Mouse (Mus musculus) MEL (cell line): Measurements from ENCODE around the gene 2210011C24Rik. TPM values are rescaled to one million over a fixed set of nuclear protein-coding genes. Genes with fewer than 3 reads are reported as not detected.

ENCODE experiments used
- DNase-seq: peaks from one replicate; pipeline ENCODE4 v3.0.0; 2011; ENCODE audit warnings: low read depth, low spot score
- H3K27ac ChIP-seq: 2 replicates; pipeline ENCODE4 v1.5.1; 2012; ENCODE audit warnings: low read depth, mild to moderate bottlenecking, control low read depth, low read length, moderate library complexity; ENCODE audit not compliant: control insufficient read depth
- H3K27me3 ChIP-seq, 2 experiments: fragments of 150-350 bp in 1 of 2; sonication (generic) in 1 of 2; 2 replicates each; pipeline ENCODE4 v1.6.1; 2012; ENCODE audit warnings: low read length in 2 of 2, mild to moderate bottlenecking in 2 of 2, improper control_type of control experiment in 1 of 2, moderate library complexity in 1 of 2; ENCODE audit not compliant: insufficient read depth in 2 of 2, control insufficient read depth in 1 of 2
- H3K36me3 ChIP-seq, 2 experiments: 2 replicates each; pipeline ENCODE4 v1.6.1; 2012 to 2014; ENCODE audit warnings: low read length in 2 of 2, improper control_type of control experiment in 1 of 2, inconsistent platforms in 1 of 2, mild to moderate bottlenecking in 1 of 2; ENCODE audit not compliant: insufficient read depth in 2 of 2, control insufficient read depth in 1 of 2
- H3K4me1 ChIP-seq, 2 experiments: fragments of 150-350 bp in 1 of 2; sonication (generic) in 1 of 2; 2 replicates each; pipeline ENCODE4 v1.6.1; 2012; ENCODE audit warnings: low read length in 2 of 2, improper control_type of control experiment in 1 of 2, mild to moderate bottlenecking in 1 of 2; ENCODE audit not compliant: insufficient read depth in 2 of 2, control insufficient read depth in 1 of 2
- H3K4me3 ChIP-seq, 2 experiments: fragments of 150-350 bp in 1 of 2; sonication (generic) in 1 of 2; 2 replicates each; pipeline ENCODE4 v1.5.1; 2012; ENCODE audit warnings: low read depth in 2 of 2, low read length in 2 of 2, mild to moderate bottlenecking in 2 of 2, moderate library complexity in 2 of 2, control low read depth in 1 of 2, improper control_type of control experiment in 1 of 2; ENCODE audit not compliant: control insufficient read depth in 1 of 2, insufficient read depth in 1 of 2
- H3K79me2 ChIP-seq: 2 replicates; pipeline ENCODE4 v1.6.1; 2012; ENCODE audit warnings: mild to moderate bottlenecking, low read length, moderate library complexity; ENCODE audit not compliant: control insufficient read depth, poor library complexity, insufficient read depth
- H3K9ac ChIP-seq: 2 replicates; pipeline ENCODE4 v1.6.1; 2012; ENCODE audit warnings: low read depth, mild to moderate bottlenecking, control low read depth, low read length, moderate library complexity; ENCODE audit not compliant: control insufficient read depth, poor library complexity, severe bottlenecking
- H3K9me3 ChIP-seq: fragments of 150-350 bp; sonication (generic); replicated peaks from 2 replicates; pipeline ENCODE4 v1.6.1; 2012; ENCODE audit warnings: mild to moderate bottlenecking, low read length, improper control_type of control experiment, moderate library complexity; ENCODE audit not compliant: insufficient read depth
- CHD2 ChIP-seq: IDR thresholded peaks from 2 replicates; pipeline ENCODE4 v1.6.1; 2011; ENCODE audit warnings: low read length, improper control_type of control experiment
- E2F4 ChIP-seq: IDR thresholded peaks from 2 replicates; pipeline ENCODE4 v1.6.1; 2011; ENCODE audit warnings: low read depth, low read length, improper control_type of control experiment, borderline replicate concordance
- EP300 ChIP-seq, 2 experiments: IDR thresholded peaks; 2 replicates each; pipeline ENCODE4 v1.6.1; 2011; ENCODE audit warnings: improper control_type of control experiment in 2 of 2, low read length in 2 of 2, low read depth in 1 of 2, mild to moderate bottlenecking in 1 of 2
- HCFC1 ChIP-seq: IDR thresholded peaks from 2 replicates; pipeline ENCODE4 v1.6.1; 2012; ENCODE audit warnings: low read depth, mild to moderate bottlenecking, inconsistent platforms, low read length, improper control_type of control experiment, moderate library complexity
- JUND ChIP-seq: IDR thresholded peaks from 2 replicates; pipeline ENCODE4 v1.6.1; 2011; ENCODE audit warnings: low read depth, mild to moderate bottlenecking, improper control_type of control experiment, low read length
- KAT2A ChIP-seq: conservative IDR thresholded peaks from 2 replicates; pipeline ENCODE4 v1.6.1; 2012; ENCODE audit warnings: low read depth, low read length, improper control_type of control experiment, inconsistent platforms
- MAFK ChIP-seq: IDR thresholded peaks from 2 replicates; pipeline ENCODE4 v1.6.1; 2011; ENCODE audit warnings: low read depth, mild to moderate bottlenecking, low read length, improper control_type of control experiment, borderline replicate concordance
- MAZ ChIP-seq: IDR thresholded peaks from 2 replicates; pipeline ENCODE4 v1.6.1; 2012; ENCODE audit warnings: low read depth, mild to moderate bottlenecking, inconsistent platforms, low read length, improper control_type of control experiment
- MEF2A ChIP-seq: IDR thresholded peaks from 2 replicates; pipeline ENCODE4 v1.6.1; 2014; ENCODE audit warnings: low read depth, mild to moderate bottlenecking, inconsistent platforms, low read length, improper control_type of control experiment; ENCODE audit not compliant: poor library complexity, insufficient replicate concordance, severe bottlenecking; ENCODE audit errors: extremely low read depth
- NELFE ChIP-seq: IDR thresholded peaks from 2 replicates; pipeline ENCODE4 v1.6.1; 2011; ENCODE audit warnings: low read depth, low read length, improper control_type of control experiment
- NRF1 ChIP-seq: IDR thresholded peaks from 2 replicates; pipeline ENCODE4 v1.6.1; 2014; ENCODE audit warnings: low read depth, mild to moderate bottlenecking, inconsistent platforms, low read length, improper control_type of control experiment, moderate library complexity; ENCODE audit not compliant: poor library complexity, insufficient read depth, severe bottlenecking
- RAD21 ChIP-seq: IDR thresholded peaks from 2 replicates; pipeline ENCODE4 v1.6.1; 2011; ENCODE audit warnings: mild to moderate bottlenecking, low read depth, low read length, improper control_type of control experiment
- RCOR1 ChIP-seq: IDR thresholded peaks from 2 replicates; pipeline ENCODE4 v1.6.1; 2012; ENCODE audit warnings: low read depth, mild to moderate bottlenecking, inconsistent platforms, low read length, improper control_type of control experiment
- SIN3A ChIP-seq: IDR thresholded peaks from 2 replicates; pipeline ENCODE4 v1.6.1; 2012; ENCODE audit warnings: low read length, improper control_type of control experiment, inconsistent platforms
- SMC3 ChIP-seq: IDR thresholded peaks from 2 replicates; pipeline ENCODE4 v1.6.1; 2011; ENCODE audit warnings: low read depth, low read length, improper control_type of control experiment
- TAL1 ChIP-seq: IDR thresholded peaks from 2 replicates; pipeline ENCODE4 v1.6.1; 2012; ENCODE audit warnings: mild to moderate bottlenecking, inconsistent platforms, low read length, moderate library complexity, mixed read lengths
- TBP ChIP-seq: IDR thresholded peaks from 2 replicates; pipeline ENCODE4 v1.8.0; 2011; ENCODE audit warnings: low read depth, low read length, improper control_type of control experiment
- TCF12 ChIP-seq: IDR thresholded peaks from 2 replicates; pipeline ENCODE4 v1.6.1; 2014; ENCODE audit warnings: low read depth, mild to moderate bottlenecking, inconsistent platforms, low read length, improper control_type of control experiment, moderate library complexity
- UBTF ChIP-seq: IDR thresholded peaks from 2 replicates; pipeline ENCODE4 v1.6.1; 2012; ENCODE audit warnings: low read depth, mild to moderate bottlenecking, inconsistent platforms, low read length, improper control_type of control experiment, moderate library complexity, borderline replicate concordance; ENCODE audit not compliant: insufficient read depth
- USF1 ChIP-seq: IDR thresholded peaks from 2 replicates; pipeline ENCODE4 v1.6.1; 2014; ENCODE audit warnings: low read depth, mild to moderate bottlenecking, inconsistent platforms, low read length, improper control_type of control experiment, moderate library complexity
- USF2 ChIP-seq, 2 experiments: IDR thresholded peaks; 2 replicates each; pipeline ENCODE4 v1.6.1; 2011 to 2012; ENCODE audit warnings: improper control_type of control experiment in 2 of 2, low read length in 2 of 2, borderline replicate concordance in 1 of 2, inconsistent platforms in 1 of 2, low read depth in 1 of 2, mild to moderate bottlenecking in 1 of 2; ENCODE audit not compliant: insufficient read depth in 1 of 2
- ZKSCAN1 ChIP-seq: IDR thresholded peaks from 2 replicates; pipeline ENCODE4 v1.6.1; 2012; ENCODE audit warnings: low read depth, mild to moderate bottlenecking, inconsistent platforms, low read length, improper control_type of control experiment, moderate library complexity
- ZMIZ1 ChIP-seq: IDR thresholded peaks from 2 replicates; pipeline ENCODE4 v1.6.1; 2012; ENCODE audit warnings: low read depth, mild to moderate bottlenecking, inconsistent platforms, low read length, improper control_type of control experiment, moderate library complexity
- ZNF384 ChIP-seq: IDR thresholded peaks from 2 replicates; pipeline ENCODE4 v1.6.1; 2012; ENCODE audit warnings: low read depth, mild to moderate bottlenecking, inconsistent platforms, low read length, improper control_type of control experiment
- polyA plus RNA-seq, 2 experiments: library from polyadenylated mRNA; stranded (reverse) in 1 of 2; unstranded in 1 of 2; fragments of >175 nt in 1 of 2; fragments of >200 nt in 1 of 2; gene quantifications; 2 replicates each; pipeline versions ENCODE4 v1.2.1 to v1.2.4; 2012; ENCODE audit warnings: low replicate concordance in 2 of 2, low read depth in 1 of 2; ENCODE audit not compliant: insufficient read length in 2 of 2, insufficient read depth in 1 of 2, missing spikeins in 1 of 2
- total RNA-seq: library from RNA; depleted of rRNA; stranded (reverse); fragments of 300-350 nt; gene quantifications from 2 replicates; pipeline ENCODE4 v1.2.3, GENCODE M21; 2012

2210011C24Rik gene
- total and polyA plus RNA-seq, 3 experiments: not detected

DNA sequence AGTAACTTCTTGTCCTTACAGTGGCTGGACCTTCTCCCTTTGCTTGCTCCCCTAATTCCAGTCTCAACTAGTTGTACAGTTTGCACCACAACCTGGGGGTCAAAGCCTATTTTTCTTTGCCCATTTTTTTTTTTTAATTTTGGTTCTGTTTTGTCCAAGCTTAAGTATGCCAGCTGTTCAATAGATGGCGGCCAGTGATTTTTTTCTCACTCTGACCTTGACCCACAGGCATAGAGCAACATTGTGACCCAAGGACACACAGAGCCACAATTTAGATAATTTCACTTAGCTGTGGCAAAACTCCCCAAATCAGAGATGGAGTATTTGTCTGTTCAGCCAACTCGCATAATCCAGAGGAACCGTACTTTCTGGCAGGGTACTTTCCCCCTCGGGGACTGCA lies 40.9 kb downstream of the 2210011C24Rik start:
- H3K4me3 ChIP-seq: no peak overlapping the region
- H3K9me3 ChIP-seq: no peaks in the 10 kb centered on the region
- H3K79me2 ChIP-seq: peaks cover 8% of the 10 kb centered on the region
- no peak overlapping the region for H3K9ac ChIP-seq
- no peaks in the 10 kb centered on the region for H3K27me3 ChIP-seq
- peaks cover 0 to 9% of the 10 kb centered on the region in 2 experiments; a peak in 1 of 4 replicates for H3K4me1 ChIP-seq
- H3K27ac ChIP-seq: no peak overlapping the region
- no peak for DNase-seq
- TF ChIP-seq ZMIZ1 (no peak), USF2 (IDR thresholded peaks at IDR 0.05; ENCODE audit: borderline replicate concordance in 1 of 2, insufficient read depth in 1 of 2, low read depth in 1 of 2, low read length in 2 of 2) (no peak), TAL1 (no peak), E2F4 (no peak), NELFE (no peak), JUND (no peak), UBTF (no peak), RAD21 (no peak), CHD2 (no peak), HCFC1 (no peak), SMC3 (no peak), TBP (no peak), ZNF384 (no peak)
- TF ChIP-seq, all 39 proteins: peak for 0
- H3K36me3 ChIP-seq: peaks cover 0 to 4% of the 10 kb centered on the region in 2 experiments; a peak in 3 of 4 replicates

GRCm38 (mm10) chr8:83967701-83968100 lies 44.3 kb downstream of the 2210011C24Rik start:
- no peaks in the 10 kb centered on the region; the same call in 1 of the 2 replicates for H3K79me2 ChIP-seq
- H3K9me3 ChIP-seq: no peaks in the 10 kb centered on the region
- H3K9ac ChIP-seq: no peak overlapping the region
- no peaks in the 10 kb centered on the region for H3K27me3 ChIP-seq
- DNase-seq: no peak
- TF ChIP-seq RAD21: no peak
- no peak for TF ChIP-seq NELFE
- TF ChIP-seq MAFK: no peak
- no peak for TF ChIP-seq SIN3A
- no peak for TF ChIP-seq NRF1
- TF ChIP-seq RCOR1: no peak
- TF ChIP-seq USF1: no peak
- no peak for TF ChIP-seq EP300 (IDR thresholded peaks at IDR 0.05; ENCODE audit: low read depth in 1 of 2, low read length in 2 of 2)
- TF ChIP-seq USF2 (IDR thresholded peaks at IDR 0.05; ENCODE audit: borderline replicate concordance in 1 of 2, insufficient read depth in 1 of 2, low read depth in 1 of 2, low read length in 2 of 2): no peak
- TF ChIP-seq TCF12: no peak
- no peak for TF ChIP-seq JUND
- no peak for TF ChIP-seq MEF2A
- no peak for TF ChIP-seq ZKSCAN1
- TF ChIP-seq KAT2A: no peak
- TF ChIP-seq MAZ: no peak
- TF ChIP-seq HCFC1: no peak
- peaks cover 0 to 5% of the 10 kb centered on the region in 2 experiments; a peak in 1 of 4 replicates for H3K4me1 ChIP-seq
- peaks cover 0 to 11% of the 10 kb centered on the region in 2 experiments; a peak in 2 of 4 replicates for H3K36me3 ChIP-seq
- no peak overlapping the region for H3K27ac ChIP-seq
- no peak overlapping the region for H3K4me3 ChIP-seq
